Mouse (Mus musculus) embryonic facial prominence, embryonic 13.5 days (tissue): ENCODE measurements around the gene Slamf7. TPM values are rescaled to one million over a fixed set of nuclear protein-coding genes. Genes with fewer than 3 reads are reported as not detected.

Source experiments
- ATAC-seq: fragments of 200-750 bp; cut with Nextera tagmentation; 2 replicates; pipeline ENCODE4 v1.8.0; 2017; ENCODE audit warnings: low read depth; ENCODE audit not compliant: insufficient number of reproducible peaks, insufficient read depth, low FRiP score, low TSS enrichment
- H3K27ac ChIP-seq: fragments of 300-500 bp; sonication (generic); 2 replicates; pipeline ENCODE4 v1.5.1; 2015; ENCODE audit warnings: moderate library complexity, mild to moderate bottlenecking, inconsistent platforms
- H3K27me3 ChIP-seq: fragments of 300-500 bp; sonication (generic); 2 replicates; pipeline ENCODE4 v1.6.1; 2015; ENCODE audit warnings: mild to moderate bottlenecking, inconsistent platforms
- H3K36me3 ChIP-seq: fragments of 300-500 bp; sonication (generic); 2 replicates; pipeline ENCODE4 v1.6.1; 2015; ENCODE audit warnings: mild to moderate bottlenecking, inconsistent platforms
- H3K4me1 ChIP-seq: fragments of 300-500 bp; sonication (generic); 2 replicates; pipeline ENCODE4 v1.6.1; 2015; ENCODE audit warnings: inconsistent platforms
- H3K4me2 ChIP-seq: fragments of 300-500 bp; sonication (generic); 2 replicates; pipeline ENCODE4 v1.6.1; 2015; ENCODE audit warnings: moderate library complexity, mild to moderate bottlenecking, inconsistent platforms
- H3K4me3 ChIP-seq: fragments of 300-500 bp; sonication (generic); 2 replicates; pipeline ENCODE4 v1.5.1; 2015; ENCODE audit warnings: mild to moderate bottlenecking, inconsistent platforms
- H3K9ac ChIP-seq: fragments of 300-500 bp; sonication (generic); 2 replicates; pipeline ENCODE4 v1.6.1; 2015; ENCODE audit warnings: mild to moderate bottlenecking, inconsistent platforms
- H3K9me3 ChIP-seq: fragments of 300-500 bp; sonication (generic); 2 replicates; pipeline ENCODE4 v1.6.1; 2016; ENCODE audit warnings: inconsistent platforms
- whole genome bisulfite sequencing: fragments of 180-500 bp; shearing (Covaris S2); methylation state at CpG from one replicate; pipeline ENCODE4 v1.1.7; 2015; ENCODE audit warnings: mixed read lengths; 5-methylcytosine and 5-hydroxymethylcytosine counted together
- polyA plus RNA-seq: library from polyadenylated mRNA; unstranded; fragments of >200 nt; fragmentation: Nextera tagmentation; extraction: Ambion mirVana; gene quantifications from 2 replicates; pipeline ENCODE4 v1.2.1, GENCODE M21; 2015

Slamf7 gene
- polyA plus RNA-seq, 1 experiment from 2014 or later, result not detected

- no peak overlapping the region for H3K27ac ChIP-seq
- H3K9me3 ChIP-seq, result no peaks in the 10 kb centered on the region
- WGBS, result 54% methylated on average over 6 of the region's 6 CpGs
- H3K4me2 ChIP-seq, result no peak overlapping the region
- H3K4me3 ChIP-seq, result no peak overlapping the region
- ATAC-seq, result no peak
- H3K36me3 ChIP-seq, result no peaks in the 10 kb centered on the region
- no peaks in the 10 kb centered on the region for H3K4me1 ChIP-seq
- no peaks in the 10 kb centered on the region for H3K27me3 ChIP-seq
- no peak overlapping the region for H3K9ac ChIP-seq
Measured at GRCm38 (mm10) chr1:171635696-171636095, 17.1 kb downstream of the Slamf7 start.

GRCm38 (mm10) chr1:171631447-171631846 lies 21.4 kb downstream of the Slamf7 start:
- no peaks in the 10 kb centered on the region for H3K9me3 ChIP-seq
- ATAC-seq, result no peak
- H3K4me1 ChIP-seq, result no peaks in the 10 kb centered on the region
- 65% methylated on average over 2 of the region's 2 CpGs for whole genome bisulfite sequencing
- H3K4me2 ChIP-seq, result no peak overlapping the region
- H3K9ac ChIP-seq, result no peak overlapping the region
- H3K27ac ChIP-seq, result no peak overlapping the region
- H3K36me3 ChIP-seq, result no peaks in the 10 kb centered on the region
- H3K27me3 ChIP-seq, result no peaks in the 10 kb centered on the region
- no peak overlapping the region for H3K4me3 ChIP-seq

DNA sequence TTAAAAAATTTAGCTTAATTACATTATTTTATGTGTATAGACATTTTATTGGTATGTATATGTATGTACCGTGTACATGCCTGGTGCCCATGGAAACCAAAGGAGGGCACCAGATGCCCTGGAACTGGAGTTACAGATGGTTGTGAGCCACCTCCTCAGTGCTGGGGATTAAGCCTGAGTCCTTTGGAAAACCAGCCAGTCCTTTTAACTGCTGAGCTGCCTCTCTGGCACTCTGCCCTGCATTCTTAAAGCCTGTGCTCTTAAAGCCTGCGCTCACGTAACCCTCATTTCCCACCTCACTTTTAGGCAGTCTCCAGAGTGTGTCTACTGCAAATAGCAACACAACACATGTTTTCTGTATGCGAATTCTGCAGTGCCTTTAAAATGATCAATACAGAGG lies 21.9 kb downstream of the Slamf7 start:
- H3K4me1 ChIP-seq, result no peaks in the 10 kb centered on the region
- H3K9me3 ChIP-seq, result no peaks in the 10 kb centered on the region
- no peak overlapping the region for H3K4me3 ChIP-seq
- WGBS, result 77% methylated on average over 4 of the region's 4 CpGs
- no peak overlapping the region for H3K4me2 ChIP-seq
- H3K36me3 ChIP-seq, result no peaks in the 10 kb centered on the region
- no peak for ATAC-seq
- H3K9ac ChIP-seq, result no peak overlapping the region
- no peak overlapping the region for H3K27ac ChIP-seq
- H3K27me3 ChIP-seq, result no peaks in the 10 kb centered on the region

GRCm38 (mm10) chr1:171630041-171630440 lies 22.8 kb downstream of the Slamf7 start:
- H3K36me3 ChIP-seq, result no peaks in the 10 kb centered on the region
- no peak overlapping the region for H3K27ac ChIP-seq
- H3K9me3 ChIP-seq, result no peaks in the 10 kb centered on the region
- H3K4me1 ChIP-seq, result no peaks in the 10 kb centered on the region
- H3K4me3 ChIP-seq, result no peak overlapping the region
- H3K9ac ChIP-seq, result no peak overlapping the region
- no peak overlapping the region for H3K4me2 ChIP-seq
- WGBS, result 88% methylated on average over 7 of the region's 7 CpGs
- no peak for ATAC-seq
- no peaks in the 10 kb centered on the region for H3K27me3 ChIP-seq

DNA sequence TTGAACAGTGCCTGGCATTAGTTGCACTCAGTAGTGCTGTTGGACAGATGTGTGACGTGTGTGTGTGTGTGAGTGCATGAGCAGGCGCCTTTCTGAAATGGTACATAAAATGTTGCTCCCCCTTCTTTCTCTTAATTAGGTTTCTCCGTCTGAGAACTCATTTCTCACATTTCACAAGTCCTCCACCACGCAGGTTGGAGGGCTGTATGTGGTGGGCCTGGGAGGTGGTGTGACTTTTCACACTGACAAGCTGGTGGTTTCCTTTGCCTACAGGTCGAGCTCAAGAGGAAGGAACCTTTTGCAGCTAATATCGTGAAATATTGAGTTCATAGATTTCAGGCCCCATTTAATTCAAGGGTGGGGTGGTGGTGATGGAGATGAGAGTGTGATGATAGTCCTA lies 23.7 kb downstream of the Slamf7 start:
- WGBS, result 75% methylated on average over 6 of the region's 6 CpGs
- no peak for ATAC-seq
- H3K4me3 ChIP-seq, result no peak overlapping the region

DNA sequence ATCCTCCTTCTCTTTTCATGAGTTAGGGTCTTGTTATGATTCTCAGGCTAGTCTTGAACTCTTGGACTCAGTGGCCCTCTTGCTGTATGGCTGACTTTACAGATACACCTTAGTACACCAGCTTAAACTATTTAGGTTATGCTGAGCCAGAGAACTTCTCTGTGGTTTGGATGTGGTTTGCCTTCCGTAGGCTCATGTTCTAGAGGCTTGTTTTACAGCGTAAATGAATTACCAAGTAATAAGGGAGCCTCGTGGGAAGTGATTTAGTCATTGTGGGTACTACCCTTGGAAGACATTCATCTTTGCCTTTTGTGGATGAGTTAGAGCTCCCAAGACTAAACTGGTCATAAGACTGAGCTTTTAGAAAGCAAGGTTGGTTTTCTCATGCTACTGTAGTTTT lies 25.0 kb downstream of the Slamf7 start:
- Histone ChIP-seq H3K4me2 (no peak overlapping the region), H3K27me3 (no peaks in the 10 kb centered on the region), H3K9ac (no peak overlapping the region), H3K4me1 (no peaks in the 10 kb centered on the region), H3K9me3 (no peaks in the 10 kb centered on the region), H3K4me3 (no peak overlapping the region), H3K27ac (no peak overlapping the region), H3K36me3 (no peaks in the 10 kb centered on the region)
- ATAC-seq, result no peak
- 72% methylated on average over 3 of the region's 3 CpGs for WGBS

More for the DNA sequence above, 23.7 kb downstream of the Slamf7 start:
- Histone ChIP-seq H3K4me2 (no peak overlapping the region), H3K36me3 (no peaks in the 10 kb centered on the region), H3K4me1 (no peaks in the 10 kb centered on the region), H3K27ac (no peak overlapping the region), H3K9me3 (no peaks in the 10 kb centered on the region), H3K27me3 (no peaks in the 10 kb centered on the region), H3K9ac (no peak overlapping the region)

- Histone ChIP-seq H3K4me2 (no peak overlapping the region), H3K36me3 (no peaks in the 10 kb centered on the region), H3K9me3 (no peaks in the 10 kb centered on the region), H3K27ac (no peak overlapping the region), H3K27me3 (no peaks in the 10 kb centered on the region; the same call in 1 of the 2 replicates), H3K4me1 (no peaks in the 10 kb centered on the region), H3K9ac (no peak overlapping the region), H3K4me3 (no peak overlapping the region)
- 92% methylated on average over 6 of the region's 6 CpGs for WGBS
- ATAC-seq, result no peak
Measured at GRCm38 (mm10) chr1:171620091-171620490, 32.7 kb downstream of the Slamf7 start.

GRCm38 (mm10) chr1:171619645-171620044 lies 33.2 kb downstream of the Slamf7 start:
- Histone ChIP-seq H3K9me3 (no peaks in the 10 kb centered on the region), H3K27me3 (no peaks in the 10 kb centered on the region; the same call in 1 of the 2 replicates), H3K9ac (no peak overlapping the region), H3K36me3 (no peaks in the 10 kb centered on the region), H3K4me3 (no peak overlapping the region), H3K4me1 (no peaks in the 10 kb centered on the region), H3K4me2 (no peak overlapping the region), H3K27ac (no peak overlapping the region)
- WGBS, result 83% methylated on average over 3 of the region's 3 CpGs
- ATAC-seq, result no peak

DNA sequence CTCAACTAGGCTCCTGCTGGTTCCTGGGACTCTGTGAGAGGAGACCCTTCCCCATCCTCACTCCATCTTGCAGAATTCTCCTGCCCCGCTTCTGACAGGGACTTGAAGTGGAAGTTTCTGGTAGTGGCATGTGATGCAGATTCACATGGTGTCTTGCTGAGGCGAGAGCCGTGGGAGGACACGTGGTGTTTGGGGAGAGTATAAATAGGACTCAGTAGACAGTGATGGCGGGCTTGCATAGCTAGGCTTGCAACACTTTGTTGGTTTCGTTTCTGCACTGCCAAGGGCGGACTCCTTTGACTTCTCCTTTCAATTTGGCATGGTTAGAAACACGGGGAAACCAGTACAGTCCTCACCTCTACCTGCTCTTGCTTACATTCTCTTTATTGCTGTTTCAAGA lies 33.8 kb downstream of the Slamf7 start:
- H3K27ac ChIP-seq, result no peak overlapping the region
- no peaks in the 10 kb centered on the region for H3K4me1 ChIP-seq
- no peaks in the 10 kb centered on the region for H3K36me3 ChIP-seq
- no peaks in the 10 kb centered on the region for H3K9me3 ChIP-seq
- H3K4me2 ChIP-seq, result no peak overlapping the region
- no peak overlapping the region for H3K9ac ChIP-seq
- no peak for ATAC-seq
- 82% methylated on average over 8 of the region's 8 CpGs for WGBS
- no peaks in the 10 kb centered on the region; the same call in 1 of the 2 replicates for H3K27me3 ChIP-seq
- no peak overlapping the region for H3K4me3 ChIP-seq

- H3K36me3 ChIP-seq, result no peaks in the 10 kb centered on the region
- no peak overlapping the region for H3K4me3 ChIP-seq
- no peak overlapping the region for H3K9ac ChIP-seq
- no peak for ATAC-seq
- no peaks in the 10 kb centered on the region for H3K9me3 ChIP-seq
- no peak overlapping the region for H3K27ac ChIP-seq
- no peak overlapping the region for H3K4me2 ChIP-seq
- H3K27me3 ChIP-seq, result no peaks in the 10 kb centered on the region; the same call in 1 of the 2 replicates
- H3K4me1 ChIP-seq, result no peaks in the 10 kb centered on the region
- WGBS, result 82% methylated on average over 11 of the region's 11 CpGs
Measured at GRCm38 (mm10) chr1:171616881-171617515, 35.8 kb downstream of the Slamf7 start.

- no peaks in the 10 kb centered on the region for H3K27me3 ChIP-seq
- no peak overlapping the region for H3K4me2 ChIP-seq
- H3K36me3 ChIP-seq, result no peaks in the 10 kb centered on the region
- H3K27ac ChIP-seq, result no peak overlapping the region
- no peak for ATAC-seq
- no peak overlapping the region for H3K4me3 ChIP-seq
- no peak overlapping the region for H3K9ac ChIP-seq
- no peaks in the 10 kb centered on the region for H3K4me1 ChIP-seq
- no peaks in the 10 kb centered on the region for H3K9me3 ChIP-seq
- 32% methylated on average over 2 of the region's 2 CpGs for WGBS
Measured at GRCm38 (mm10) chr1:171613962-171614361, 38.9 kb downstream of the Slamf7 start.

GRCm38 (mm10) chr1:171610781-171611180 lies 42.1 kb downstream of the Slamf7 start:
- no peak overlapping the region for H3K4me3 ChIP-seq
- no peaks in the 10 kb centered on the region for H3K9me3 ChIP-seq
- ATAC-seq, result no peak
- no peak overlapping the region for H3K9ac ChIP-seq
- H3K4me2 ChIP-seq, result no peak overlapping the region
- H3K27ac ChIP-seq, result no peak overlapping the region
- H3K27me3 ChIP-seq, result no peaks in the 10 kb centered on the region
- WGBS, result 26% methylated on average over 1 of the region's 1 CpGs
- H3K4me1 ChIP-seq, result no peaks in the 10 kb centered on the region
- H3K36me3 ChIP-seq, result no peaks in the 10 kb centered on the region
